Mouse (Mus musculus): Measurements from ENCODE around the gene E130114P18Rik. TPM values are rescaled to one million over a fixed set of nuclear protein-coding genes. Genes with fewer than 3 reads are reported as not detected.

The E130114P18Rik gene
- 0.02 TPM in 1 of 2 replicates, not detected in the other for polyA plus RNA-seq (2012; rRNA removed)

GRCm38 (mm10) chr4:97777706-97778176, at the start of gene E130114P18Rik:
E130114P18Rik (minus strand) TSS chr4:97778078.

DNA sequence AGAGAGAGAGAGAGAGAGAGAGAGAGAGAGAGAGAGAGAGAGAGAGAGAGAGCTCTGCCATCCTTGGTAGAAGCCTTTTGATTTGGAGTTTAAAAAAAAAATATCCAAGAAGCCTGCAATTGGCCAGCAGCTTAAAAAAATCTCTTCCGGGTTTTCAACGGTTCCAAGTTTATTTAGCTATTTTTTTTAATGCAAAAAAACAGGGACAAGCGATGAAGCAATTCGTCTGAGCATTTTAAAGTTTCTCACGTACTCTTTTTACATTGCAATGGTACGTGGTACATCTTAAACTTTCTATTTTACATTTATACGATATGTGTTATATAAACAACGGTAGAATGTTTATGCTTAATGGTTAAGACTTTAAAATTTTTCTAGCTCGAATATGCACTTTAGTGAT, 5.2 kb downstream of the E130114P18Rik start, which contains the start of gene Nfia:
Gene Nfia, plus strand, starts transcription at position 94 of the 400 bp plus-strand sequence.

Other genes starting within 250 kb of the E130114P18Rik start
- 5.2 and 7.0 TPM in 2 replicates for gene Nfia, start 5.3 kb downstream of the E130114P18Rik start, polyA plus RNA-seq (2012; rRNA removed)

All from liver, embryonic 18 days (tissue).